Mouse (Mus musculus): ENCODE measurements around the gene Ppa2.

DNA sequence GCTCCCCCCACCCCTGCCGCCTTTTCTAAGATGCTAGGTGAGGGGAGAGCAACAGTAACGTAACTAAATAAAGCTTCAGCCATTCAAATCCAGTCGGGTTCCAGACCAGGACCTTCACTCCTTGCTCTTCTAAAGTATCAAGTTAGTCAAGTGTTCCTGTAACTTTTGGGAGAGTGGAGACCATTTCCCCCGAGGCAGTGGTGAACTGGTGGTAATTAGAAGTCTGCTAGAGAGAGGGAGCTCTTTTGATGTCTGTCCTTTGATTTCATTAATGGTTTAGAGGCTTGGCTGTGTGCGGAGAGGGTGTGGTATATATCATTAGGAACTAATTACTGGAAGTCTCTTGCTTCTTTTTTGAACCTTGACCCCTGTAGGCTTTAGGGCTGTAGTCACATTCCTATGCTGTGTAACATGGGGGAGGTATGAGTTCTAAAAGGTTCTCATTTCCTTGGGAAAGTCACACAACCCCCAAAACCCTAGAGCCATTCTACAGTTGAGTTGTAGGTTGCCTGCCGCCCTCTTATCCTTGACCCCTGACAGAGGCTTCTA lies 47.6 kb downstream of the Ppa2 start:
- TF ChIP-seq CTCF (IDR thresholded peaks at IDR 0.05; ENCODE audit: borderline replicate concordance, insufficient read depth, low read length) (no peak), POLR2A (IDR thresholded peaks at IDR 0.05; ENCODE audit: low read depth, low read length) (no peak)
